Mouse (Mus musculus) heart, adult 8-10 months (tissue): ENCODE data around the gene Itgb4. TPM values are rescaled to one million over a fixed set of nuclear protein-coding genes. Genes with fewer than 3 reads are reported as not detected.

Source experiments
- total RNA-seq, 4 experiments: library from RNA; stranded (reverse); gene quantifications; 2 replicates each; pipeline ENCODE4 v1.2.4; 2022

The Itgb4 gene
- total RNA-seq, 4 experiments from 2014 or later, result 2.3 to 3.1 (median 3.0) TPM

Other genes starting within 250 kb of the Itgb4 start
- 100 to 1,000 TPM in 2 of 4 experiments, 10 to 100 TPM in 2; 96.2 to 103 (median 100) TPM for gene Tmem94, start 209.3 kb upstream of the Itgb4 start, total RNA-seq
- 10 to 100 TPM; 40.3 to 48.2 (median 44.7) TPM for gene Caskin2, start 161.1 kb upstream of the Itgb4 start, total RNA-seq
- 1 to 10 TPM; 6.9 to 8.8 (median 7.5) TPM for gene Tsen54, start 160.0 kb upstream of the Itgb4 start, total RNA-seq
- gene Llgl2, start 150.7 kb upstream of the Itgb4 start, total RNA-seq, result 10 to 100 TPM; 15.7 to 31.8 (median 20.3) TPM
- gene Myo15b, start 116.3 kb upstream of the Itgb4 start, total RNA-seq, result under 1 TPM in 1 of 4 experiments, not detected in 3; 0.06 TPM
- gene Smim5, start 74.7 kb upstream of the Itgb4 start, total RNA-seq, result 10 to 100 TPM; 11.0 to 28.2 (median 14.6) TPM
- gene Smim6, start 62.7 kb upstream of the Itgb4 start, total RNA-seq, result not detected
- gene Sap30bp, start 41.4 kb upstream of the Itgb4 start, total RNA-seq, result 10 to 100 TPM; 14.7 to 21.3 (median 16.2) TPM
- gene Recql5, start 41.2 kb upstream of the Itgb4 start, total RNA-seq, result 10 to 100 TPM in 1 of 4 experiments, 1 to 10 TPM in 3; 6.8 to 14.7 (median 8.2) TPM
- 10 to 100 TPM; 12.5 to 16.0 (median 15.0) TPM for gene Galk1, start 38.0 kb downstream of the Itgb4 start, total RNA-seq
- gene H3f3b, start 53.3 kb downstream of the Itgb4 start, total RNA-seq, result 100 to 1,000 TPM in 3 of 4 experiments, 10 to 100 TPM in 1; 92.7 to 141 (median 123) TPM
- 1 to 10 TPM; 7.2 to 9.4 (median 7.8) TPM for gene Unk, start 55.6 kb downstream of the Itgb4 start, total RNA-seq
- 1 to 10 TPM in 2 of 4 experiments, under 1 TPM in 2; 0.41 to 1.4 (median 0.83) TPM for gene Unc13d, start 103.3 kb downstream of the Itgb4 start, total RNA-seq
- 100 to 1,000 TPM; 108 to 126 (median 116) TPM for gene Wbp2, start 112.3 kb downstream of the Itgb4 start, total RNA-seq
- gene Trim47, start 152.5 kb downstream of the Itgb4 start, total RNA-seq, result 10 to 100 TPM; 17.9 to 25.7 (median 22.1) TPM
- 1 to 10 TPM; 6.6 to 8.2 (median 7.6) TPM for gene Trim65, start 156.4 kb downstream of the Itgb4 start, total RNA-seq
- 10 to 100 TPM; 60.0 to 66.2 (median 63.9) TPM for gene Mrpl38, start 164.2 kb downstream of the Itgb4 start, total RNA-seq
- gene Fbf1, start 193.5 kb downstream of the Itgb4 start, total RNA-seq, result 10 to 100 TPM; 14.5 to 16.4 (median 15.2) TPM
- 10 to 100 TPM; 10.1 to 15.1 (median 10.8) TPM for gene Ten1, start 224.1 kb downstream of the Itgb4 start, total RNA-seq
- 100 to 1,000 TPM; 199 to 220 (median 213) TPM for gene Acox1, start 224.3 kb downstream of the Itgb4 start, total RNA-seq